Mouse (Mus musculus) G1E (cell line): Measurements from ENCODE around the gene Cfap73. TPM values are rescaled to one million over a fixed set of nuclear protein-coding genes. Genes with fewer than 3 reads are reported as not detected.

Source experiments
- ATAC-seq: 2 replicates; pipeline ENCODE4 v1.8.0; 2016; ENCODE audit warnings: mild to moderate bottlenecking; ENCODE audit not compliant: insufficient number of reproducible peaks, poor library complexity, low FRiP score, severe bottlenecking; ENCODE audit errors: extremely low read depth
- DNase-seq: peaks from one replicate; pipeline ENCODE4 v3.0.0; 2012; ENCODE audit warnings: low spot score
- H3K27me3 ChIP-seq: 2 replicates; pipeline ENCODE4 v1.6.1; 2012; ENCODE audit warnings: mild to moderate bottlenecking, low read length, inconsistent platforms; ENCODE audit not compliant: insufficient read depth
- H3K36me3 ChIP-seq: replicated peaks from 2 replicates; pipeline ENCODE3; 2012; ENCODE audit warnings: mild to moderate bottlenecking, inconsistent platforms
- H3K4me1 ChIP-seq: 2 replicates; pipeline ENCODE4 v1.6.1; 2012; ENCODE audit warnings: low read depth, low read length, inconsistent platforms, mixed read lengths; ENCODE audit not compliant: insufficient read depth
- H3K4me3 ChIP-seq: 2 replicates; pipeline ENCODE4 v1.5.1; 2012; ENCODE audit warnings: low read depth, mild to moderate bottlenecking, inconsistent platforms, low read length, moderate library complexity, mixed read lengths
- H3K9me3 ChIP-seq: replicated peaks from 2 replicates; pipeline ENCODE4 v1.6.1; 2012; ENCODE audit warnings: inconsistent platforms
- CTCF ChIP-seq: IDR thresholded peaks from 2 replicates; pipeline ENCODE4 v1.5.1; 2012; ENCODE audit warnings: low read depth, low read length, inconsistent platforms, mixed read lengths
- GATA1 ChIP-seq: IDR thresholded peaks from 2 replicates; pipeline ENCODE4 v1.6.1; 2012; ENCODE audit warnings: borderline replicate concordance, low read length, inconsistent platforms, mixed read lengths
- GATA2 ChIP-seq: IDR thresholded peaks from 2 replicates; pipeline ENCODE4 v1.6.1; 2012; ENCODE audit warnings: low read depth, low read length, inconsistent platforms, borderline replicate concordance
- POLR2AphosphoS5 ChIP-seq: IDR thresholded peaks from 2 replicates; pipeline ENCODE4 v1.6.1; 2012; ENCODE audit warnings: low read depth, low read length, inconsistent platforms; ENCODE audit not compliant: insufficient replicate concordance
- TAL1 ChIP-seq: conservative IDR thresholded peaks from 2 replicates; pipeline ENCODE4 v1.6.1; 2012; ENCODE audit warnings: low read depth, low read length, inconsistent platforms, mixed read lengths
- polyA plus RNA-seq: library from polyadenylated mRNA; stranded (reverse); fragments of >175 nt; gene quantifications from 2 replicates; pipeline ENCODE4 v1.2.3, GENCODE M21; 2012
- total RNA-seq, 2 experiments: library from RNA; stranded (forward) in 1 of 2; stranded (reverse) in 1 of 2; fragments of 200-1000 nt in 1 of 2; fragments of >200 nt in 1 of 2; fragmentation: Nextera tagmentation in 1 of 2; gene quantifications; 2 replicates each; pipeline ENCODE4 v1.2.3; 2014 to 2017

Gene Cfap73
- total and polyA plus RNA-seq, 3 experiments = not detected

GRCm38 (mm10) chr5:120592141-120592540 lies 41.9 kb downstream of the Cfap73 start:
- peaks cover 2% of the 10 kb centered on the region for H3K36me3 ChIP-seq
- DNase-seq = no peak
- no peak overlapping the region for H3K4me3 ChIP-seq
- peaks cover 5% of the 10 kb centered on the region; the same call in 1 of the 2 replicates for H3K9me3 ChIP-seq
- H3K27me3 ChIP-seq = no peaks in the 10 kb centered on the region
- H3K4me1 ChIP-seq = peaks cover 64% of the 10 kb centered on the region
- ATAC-seq = no peak
- TF ChIP-seq CTCF (peak; percentile 13; the same call in 1 of the 2 replicates), POLR2AphosphoS5 (no peak), TAL1 (no peak), GATA2 (no peak), GATA1 (no peak)

DNA sequence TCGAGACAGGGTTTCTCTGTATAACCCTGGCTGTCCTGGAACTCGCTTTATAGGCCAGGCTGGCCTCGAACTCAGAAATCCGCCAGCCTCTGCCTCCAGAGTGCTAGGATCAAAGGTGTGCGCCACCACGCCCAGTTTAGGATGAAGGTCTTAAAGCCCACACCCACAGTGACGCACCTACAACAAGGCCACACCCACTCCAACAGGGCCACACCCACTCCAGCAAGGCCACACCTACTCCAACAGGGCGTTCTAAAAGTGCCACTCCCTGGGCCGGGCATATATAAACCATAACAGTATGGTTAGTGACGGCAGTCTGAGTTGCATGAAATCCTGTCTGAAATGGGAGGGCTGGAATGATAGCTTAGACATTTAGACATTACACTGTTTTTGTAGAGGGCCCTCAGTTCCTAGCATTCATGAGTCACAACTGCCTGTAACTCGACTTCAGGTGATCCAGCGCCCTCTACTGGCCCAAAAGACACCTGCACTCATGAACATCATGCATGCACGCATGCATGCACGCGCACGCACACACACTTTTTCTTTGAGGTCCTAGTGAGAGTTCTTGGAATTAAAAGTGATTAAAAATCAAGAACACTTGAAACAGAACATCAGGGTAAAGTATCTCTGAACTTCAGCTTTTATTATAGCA lies 43.6 kb downstream of the Cfap73 start:
- H3K27me3 ChIP-seq = no peaks in the 10 kb centered on the region
- H3K36me3 ChIP-seq = peaks cover 11% of the 10 kb centered on the region
- H3K9me3 ChIP-seq = peaks cover 5% of the 10 kb centered on the region; the same call in 1 of the 2 replicates
- peaks cover 65% of the 10 kb centered on the region for H3K4me1 ChIP-seq
- DNase-seq (no peak), ATAC-seq (no peak)
- no peak for TF ChIP-seq POLR2AphosphoS5
- TF ChIP-seq CTCF = peak; percentile 45
- TF ChIP-seq GATA2 = no peak
- no peak for TF ChIP-seq TAL1
- no peak overlapping the region for H3K4me3 ChIP-seq

GRCm38 (mm10) chr5:120588569-120589094 lies 45.4 kb downstream of the Cfap73 start, which contains the start of the genes Tpcn1 and Iqcd:
Gene Tpcn1, minus strand, starts transcription at chr5:120588673.
Gene Iqcd, plus strand, starts transcription at chr5:120589016.
- peaks cover 70% of the 10 kb centered on the region for H3K4me1 ChIP-seq
- peak within 1 kb of the TSS; percentile 84 for H3K4me3 ChIP-seq
- peaks cover 5% of the 10 kb centered on the region; the same call in 1 of the 2 replicates for H3K9me3 ChIP-seq
- H3K36me3 ChIP-seq = peaks cover 27% of the 10 kb centered on the region
- H3K27me3 ChIP-seq = no peaks in the 10 kb centered on the region
- DNase-seq = peak; percentile 98
- peak; percentile 90 for ATAC-seq
- no peak for TF ChIP-seq GATA1
- no peak for TF ChIP-seq CTCF
- TF ChIP-seq GATA2 = no peak
- no peak for TF ChIP-seq POLR2AphosphoS5
- no peak for TF ChIP-seq TAL1

DNA sequence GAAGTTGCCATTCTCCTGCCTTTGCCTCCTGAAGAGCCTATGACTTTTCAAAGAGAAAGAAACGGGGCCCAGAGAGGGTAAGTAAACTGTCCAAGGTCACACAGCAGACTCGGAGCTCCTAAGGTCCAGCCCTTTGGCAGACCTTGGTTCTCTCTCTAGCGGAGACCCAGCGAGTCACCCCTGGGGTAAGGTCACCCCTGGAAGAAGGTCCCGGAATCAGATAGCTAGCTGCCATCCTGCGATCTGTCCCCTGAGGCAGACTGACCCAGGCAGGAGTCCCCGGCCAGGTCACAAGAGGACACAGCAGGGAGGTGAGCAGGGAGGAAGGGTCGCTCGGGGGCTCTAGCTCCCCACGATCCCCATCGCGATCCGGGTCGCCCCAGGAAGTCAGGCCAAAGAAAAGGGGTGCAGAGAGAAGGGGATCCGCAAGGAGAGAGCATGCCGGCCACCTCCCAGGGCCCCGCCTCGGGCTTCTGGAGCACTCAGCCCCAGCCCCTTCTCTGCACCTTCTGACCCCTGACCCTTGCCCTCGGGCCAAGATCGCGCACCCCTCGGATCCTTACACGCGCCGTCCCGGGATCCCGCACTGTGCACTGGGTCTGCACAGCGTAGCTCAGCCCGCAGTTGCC lies 46.0 kb downstream of the Cfap73 start:
- Histone ChIP-seq H3K4me1 (peaks cover 69% of the 10 kb centered on the region), H3K36me3 (peaks cover 33% of the 10 kb centered on the region), H3K9me3 (peaks cover 5% of the 10 kb centered on the region; the same call in 1 of the 2 replicates), H3K27me3 (no peaks in the 10 kb centered on the region), H3K4me3 (peak overlapping the region; percentile 84)
- TF ChIP-seq TAL1 (no peak), POLR2AphosphoS5 (no peak), CTCF (no peak), GATA2 (no peak), GATA1 (no peak)
- ATAC-seq = no peak
- DNase-seq = no peak

DNA sequence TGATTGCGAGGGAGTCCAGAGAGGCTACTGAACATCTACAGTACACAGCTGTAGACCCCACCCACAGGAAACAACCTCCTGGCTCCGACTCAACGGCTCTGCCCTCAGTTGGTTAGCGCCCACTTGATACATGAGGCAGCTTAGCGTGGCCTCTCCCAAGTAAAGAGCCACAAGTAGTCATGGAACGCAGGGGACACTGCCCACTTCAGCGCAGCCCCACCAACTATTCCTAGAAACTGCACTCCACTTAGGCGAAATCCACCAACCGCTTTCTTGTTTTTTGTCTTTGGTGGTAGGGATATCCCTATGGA lies 46.5 kb downstream of the Cfap73 start:
- Histone ChIP-seq H3K4me3 (peak overlapping the region; percentile 84), H3K27me3 (no peaks in the 10 kb centered on the region), H3K9me3 (peaks cover 5% of the 10 kb centered on the region; the same call in 1 of the 2 replicates), H3K4me1 (peaks cover 66% of the 10 kb centered on the region), H3K36me3 (peaks cover 36% of the 10 kb centered on the region)
- TF ChIP-seq TAL1 (no peak), GATA2 (no peak), GATA1 (no peak), CTCF (no peak), POLR2AphosphoS5 (no peak)
- no peak for DNase-seq
- ATAC-seq = no peak; the same call in 1 of the 2 replicates
